ENCODE assay signal across 8 mouse cellular contexts in the genomic region with DNA sequence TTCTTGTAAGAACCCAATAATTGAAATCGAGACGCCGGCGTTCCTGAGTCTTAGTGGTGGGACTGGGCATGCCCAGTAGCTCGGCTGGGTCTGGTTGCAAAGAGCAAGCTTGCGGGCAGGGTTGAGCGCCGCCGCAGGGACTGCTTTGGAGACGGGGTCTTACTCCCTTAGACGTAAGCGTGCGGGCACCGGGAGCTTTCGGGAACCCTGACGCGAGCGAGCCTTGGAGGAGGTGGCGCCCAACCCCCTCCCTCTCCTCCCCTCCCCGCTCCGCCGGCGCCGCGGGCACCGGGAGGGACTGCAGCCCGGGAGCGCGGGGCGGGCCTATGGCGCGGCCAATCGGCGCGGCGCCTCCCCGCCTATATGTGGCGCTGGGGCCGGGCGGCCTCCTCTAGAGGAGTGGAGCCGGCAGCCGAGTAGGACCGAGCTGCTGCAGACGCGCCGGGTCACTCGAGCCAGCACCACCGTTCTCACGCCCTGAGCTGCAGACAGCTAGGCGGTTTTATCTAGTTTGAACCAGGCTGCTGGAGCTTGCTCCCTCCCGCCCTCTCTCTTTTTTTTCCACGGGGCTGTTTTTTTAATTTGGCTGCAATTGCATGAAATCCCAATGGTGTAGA. TPM values are rescaled to one million over a fixed set of nuclear protein-coding genes. Genes with fewer than 3 reads are reported as not detected.
DNase-seq lines count a peak whose midpoint lies in the region; ATAC-seq and TF ChIP-seq lines count a peak whose summit lies in the region.

No protein-coding gene starts in this region.

- H3K9me3 ChIP-seq in hindbrain, embryonic 12.5 days (replicated peaks) = no peaks in the 10 kb centered on the region

- under 1% methylated on average over 45 of the region's 52 CpGs for WGBS in hindbrain, embryonic 12.5 days

- H3K36me3 ChIP-seq in hindbrain, embryonic 12.5 days = peaks cover 18% of the 10 kb centered on the region

- H3K4me3 ChIP-seq in hindbrain, embryonic 12.5 days = peak overlapping the region; percentile 75

- H3K4me1 ChIP-seq in hindbrain, embryonic 12.5 days = peaks cover 23% of the 10 kb centered on the region

- ATAC-seq in Patski = peak; percentile 75
- peak; percentile 95 for ATAC-seq in hindbrain, embryonic 12.5 days (ENCODE audit: low FRiP score)

- no peak for DNase-seq in Patski (ENCODE audit: low read depth, low spot score)
- DNase-seq in cerebellum, postnatal 10 days = peak; percentile 97 to 98
- DNase-seq in frontal cortex, postnatal 10 days (ENCODE audit: low spot score in 2 of 2) = peak; percentile 91 to 93
- peak; percentile 94 for DNase-seq in layer of hippocampus, postnatal 14 days (ENCODE audit: low spot score in 2 of 2)
- peak; percentile 95 for DNase-seq in lung, postnatal 10 days
- peak; percentile 97 for DNase-seq in ovary, postnatal 14 days (ENCODE audit: low spot score)
- peak; percentile 85 to 89 for DNase-seq in thymus, postnatal 10 days (ENCODE audit: low spot score in 2 of 2)

- no peak for TF ChIP-seq CTCF in Patski (IDR thresholded peaks at IDR 0.05)

- POLR2A ChIA-PET in Patski (lab: Charles Lee) = interaction anchor here (0.6 to 6.8 kb wide), 28 partner anchors 8 to 541 kb away, joined by 3 to 146 read pairs (median 15); no protein-coding TSS in a partner anchor

- CTCF ChIA-PET in Patski (lab: Charles Lee) = interaction anchor here (1.0 to 2.8 kb wide), 8 partner anchors 15 to 516 kb away, joined by 3 to 14 read pairs (median 3); no protein-coding TSS in a partner anchor

- in situ Hi-C loops in Patski (cut with MboI; ENCODE audit: low pct_unique_long_range_greater_than_20kb) = no loop called here

- peak overlapping the region; percentile 98 for H3K9ac ChIP-seq in hindbrain, embryonic 12.5 days

- H3K27ac ChIP-seq in hindbrain, embryonic 12.5 days = peak overlapping the region; percentile 100

- peak overlapping the region; percentile 93 for H3K4me2 ChIP-seq in hindbrain, embryonic 12.5 days (replicated peaks)

- no peaks in the 10 kb centered on the region for H3K27me3 ChIP-seq in Patski
- H3K27me3 ChIP-seq in hindbrain, embryonic 12.5 days = no peaks in the 10 kb centered on the region

RNA-seq across cellular contexts. Expression of a gene that starts 52.5 kb away (rescaled TPM):
- polyA plus RNA-seq in Patski (2021) = 21.4 TPM
- polyA plus RNA-seq in hindbrain, embryonic 12.5 days (2016; fragmentation: Nextera tagmentation; extraction: Ambion mirVana) = 59.0 and 59.8 TPM in 2 replicates
- total RNA-seq in layer of hippocampus, postnatal 14 days (2021) = 100 to 1,000 TPM; 138 to 146 TPM
